Mouse (Mus musculus) megakaryocyte, embryonic 14.5 days (primary cell): Measurements from ENCODE around the gene Egfl8.

Experiments
- FLI1 ChIP-seq: IDR thresholded peaks from 2 replicates; pipeline ENCODE4 v1.6.1; 2012; ENCODE audit warnings: low read length, inconsistent platforms, mixed read lengths
- GATA1 ChIP-seq: IDR thresholded peaks from 3 replicates; pipeline ENCODE4 v1.6.1; 2012; ENCODE audit warnings: mixed read lengths, low read length, inconsistent platforms, borderline replicate concordance

DNA sequence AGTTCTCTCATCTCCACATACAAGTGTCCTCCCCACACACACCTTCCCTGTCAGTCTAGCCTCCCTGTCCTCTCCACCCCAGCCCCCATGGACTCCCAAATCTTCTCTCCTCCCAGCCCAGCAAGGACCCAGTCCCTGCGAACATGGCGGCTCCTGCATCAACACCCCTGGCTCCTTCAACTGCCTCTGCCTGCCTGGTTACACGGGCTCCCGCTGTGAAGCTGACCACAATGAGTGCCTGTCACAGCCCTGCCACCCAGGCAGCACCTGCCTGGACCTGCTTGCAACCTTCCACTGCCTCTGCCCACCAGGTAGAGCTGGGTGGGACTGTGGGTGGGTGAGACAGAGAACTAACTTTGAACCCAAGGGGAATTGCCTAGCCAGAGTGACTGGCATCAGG lies 45.9 kb downstream of the Egfl8 start:
- TF ChIP-seq GATA1: no peak
- no peak for TF ChIP-seq FLI1
